Mouse (Mus musculus) CH12.LX (cell line): Measurements from ENCODE around the gene Acadvl. TPM values are rescaled to one million over a fixed set of nuclear protein-coding genes. Genes with fewer than 3 reads are reported as not detected.
A peak's percentile ranks its signal among the peaks of the same experiment; 100 is the strongest.

Source experiments
- DNase-seq: peaks from one replicate; pipeline ENCODE4 v3.0.0-alpha.2; 2013; ENCODE audit errors: extremely low read depth
- H3K27ac ChIP-seq: 2 replicates; pipeline ENCODE4 v1.5.1; 2012; ENCODE audit warnings: low read depth, mild to moderate bottlenecking, control low read depth, moderate library complexity; ENCODE audit not compliant: insufficient read depth
- H3K27me3 ChIP-seq: replicated peaks from 2 replicates; pipeline ENCODE3; 2012; ENCODE audit warnings: inconsistent platforms
- H3K36me3 ChIP-seq, 2 experiments: replicated peaks in 1 of 2; 2 replicates each; pipeline versions ENCODE3 to v1.6.1; 2012; ENCODE audit warnings: inconsistent platforms in 1 of 2, low read length in 1 of 2, mild to moderate bottlenecking in 1 of 2, mixed read lengths in 1 of 2, moderate library complexity in 1 of 2; ENCODE audit not compliant: control insufficient read depth in 1 of 2, insufficient read depth in 1 of 2
- H3K4me1 ChIP-seq, 2 experiments: 2 replicates each; pipeline ENCODE4 v1.6.1; 2012; ENCODE audit warnings: inconsistent platforms in 1 of 2, moderate library complexity in 1 of 2; ENCODE audit not compliant: insufficient read depth in 2 of 2, control insufficient read depth in 1 of 2
- H3K4me2 ChIP-seq: 2 replicates; pipeline ENCODE4 v1.6.1; 2012; ENCODE audit warnings: low read depth, mild to moderate bottlenecking, control low read depth; ENCODE audit not compliant: poor library complexity, insufficient read depth, severe bottlenecking
- H3K4me3 ChIP-seq, 3 experiments: fragments of 150-350 bp in 1 of 3; sonication (generic) in 1 of 3; replicated peaks in 1 of 3; 2 replicates each; pipeline versions ENCODE3 to v1.5.1; 2011 to 2012; ENCODE audit warnings: low read depth in 2 of 3, low read length in 2 of 3, mild to moderate bottlenecking in 2 of 3, moderate library complexity in 2 of 3, control low read depth in 1 of 3, improper control_type of control experiment in 1 of 3, inconsistent platforms in 1 of 3, mixed read lengths in 1 of 3; ENCODE audit not compliant: poor library complexity in 1 of 3
- H3K79me2 ChIP-seq: replicated peaks from 2 replicates; pipeline ENCODE4 v1.6.1; 2012; ENCODE audit warnings: mild to moderate bottlenecking, moderate library complexity; ENCODE audit not compliant: control insufficient read depth, poor library complexity, insufficient read depth, severe bottlenecking; ENCODE audit errors: extremely low read depth
- H3K9ac ChIP-seq: 2 replicates; pipeline ENCODE4 v1.6.1; 2012; ENCODE audit warnings: low read depth, mild to moderate bottlenecking, control low read depth, moderate library complexity; ENCODE audit not compliant: insufficient read depth
- H3K9me3 ChIP-seq: replicated peaks from 2 replicates; pipeline ENCODE3; 2012; ENCODE audit warnings: low read length, inconsistent platforms, mixed read lengths
- CHD1 ChIP-seq: IDR thresholded peaks from 2 replicates; pipeline ENCODE4 v1.6.1; 2012; ENCODE audit warnings: low read depth, low read length, improper control_type of control experiment, inconsistent platforms
- CHD2 ChIP-seq: IDR thresholded peaks from 2 replicates; pipeline ENCODE4 v1.6.1; 2011; ENCODE audit warnings: low read length, improper control_type of control experiment
- E2F4 ChIP-seq: IDR thresholded peaks from 2 replicates; pipeline ENCODE4 v1.6.1; 2011; ENCODE audit warnings: low read depth, low read length, improper control_type of control experiment; ENCODE audit not compliant: insufficient replicate concordance
- ETS1 ChIP-seq: conservative IDR thresholded peaks from 2 replicates; pipeline ENCODE4 v1.6.1; 2012; ENCODE audit warnings: low read depth, mild to moderate bottlenecking, inconsistent platforms, low read length, improper control_type of control experiment, moderate library complexity
- JUN ChIP-seq: IDR thresholded peaks from 2 replicates; pipeline ENCODE4 v1.6.1; 2011; ENCODE audit warnings: low read depth, mild to moderate bottlenecking, low read length, improper control_type of control experiment, moderate library complexity; ENCODE audit not compliant: insufficient read depth
- JUND ChIP-seq: conservative IDR thresholded peaks from 2 replicates; pipeline ENCODE4 v1.6.1; 2011; ENCODE audit warnings: low read depth, low read length, improper control_type of control experiment
- MAFK ChIP-seq: IDR thresholded peaks from 2 replicates; pipeline ENCODE4 v1.6.1; 2011; ENCODE audit warnings: low read length, improper control_type of control experiment; ENCODE audit not compliant: insufficient replicate concordance
- MAX ChIP-seq: IDR thresholded peaks from 2 replicates; pipeline ENCODE4 v1.6.1; 2011; ENCODE audit warnings: low read length, improper control_type of control experiment
- MEF2A ChIP-seq: IDR thresholded peaks from 2 replicates; pipeline ENCODE4 v1.6.1; 2014; ENCODE audit warnings: low read depth, mild to moderate bottlenecking, inconsistent platforms, low read length, improper control_type of control experiment, borderline replicate concordance
- NELFE ChIP-seq: IDR thresholded peaks from 2 replicates; pipeline ENCODE4 v1.6.1; 2011; ENCODE audit warnings: low read depth, low read length, improper control_type of control experiment
- NRF1 ChIP-seq: IDR thresholded peaks from 2 replicates; pipeline ENCODE4 v1.6.1; 2014; ENCODE audit warnings: low read depth, mild to moderate bottlenecking, inconsistent platforms, low read length, improper control_type of control experiment, moderate library complexity
- POLR2A ChIP-seq: IDR thresholded peaks from 2 replicates; pipeline ENCODE4 v1.6.1; 2011; ENCODE audit warnings: low read depth, mild to moderate bottlenecking, improper control_type of control experiment, low read length
- POLR2AphosphoS2 ChIP-seq: IDR thresholded peaks from 2 replicates; pipeline ENCODE4 v1.6.1; 2011; ENCODE audit warnings: low read depth, low read length, improper control_type of control experiment
- RAD21 ChIP-seq: IDR thresholded peaks from 2 replicates; pipeline ENCODE4 v1.6.1; 2011; ENCODE audit warnings: low read depth, mild to moderate bottlenecking, low read length, improper control_type of control experiment, moderate library complexity
- RCOR1 ChIP-seq: conservative IDR thresholded peaks from 2 replicates; pipeline ENCODE4 v1.6.1; 2012; ENCODE audit warnings: low read depth, mild to moderate bottlenecking, inconsistent platforms, low read length, improper control_type of control experiment
- SIN3A ChIP-seq: IDR thresholded peaks from 2 replicates; pipeline ENCODE4 v1.6.1; 2012; ENCODE audit warnings: low read length, improper control_type of control experiment, inconsistent platforms
- SMC3 ChIP-seq: IDR thresholded peaks from 2 replicates; pipeline ENCODE4 v1.6.1; 2011; ENCODE audit warnings: low read depth, low read length, improper control_type of control experiment
- UBTF ChIP-seq: IDR thresholded peaks from 2 replicates; pipeline ENCODE4 v1.6.1; 2012; ENCODE audit warnings: low read depth, mild to moderate bottlenecking, inconsistent platforms, low read length, improper control_type of control experiment, moderate library complexity
- ZC3H11A ChIP-seq: IDR thresholded peaks from 2 replicates; pipeline ENCODE4 v1.6.1; 2012; ENCODE audit warnings: low read depth, mild to moderate bottlenecking, inconsistent platforms, low read length, improper control_type of control experiment
- dilution Hi-C: fragments of 300-500 bp; cut with MboI; formaldehyde crosslinking; loops from 2 replicates; pipeline ENCODE4 v1.14.3; 2020; ENCODE audit warnings: low sequenced_read_pairs; ENCODE audit not compliant: extremely low pct_unique_long_range_greater_than_20kb, extremely low pct_ligation_motif_present
- in situ Hi-C: fragments of 300-500 bp; cut with MboI; formaldehyde crosslinking; loops from 3 replicates; pipeline ENCODE4 v1.14.3; 2019; ENCODE audit warnings: low sequenced_read_pairs, low pct_ligation_motif_present, low pct_unique_long_range_greater_than_20kb, mixed read lengths
- polyA plus RNA-seq: library from polyadenylated mRNA; unstranded; fragments of >175 nt; gene quantifications from 2 replicates; pipeline ENCODE4 v1.2.1, GENCODE M21; 2012; ENCODE audit warnings: low read depth; ENCODE audit not compliant: insufficient read length
- total RNA-seq, 2 experiments: library from RNA; depleted of rRNA; stranded (reverse); fragments of 300-350 nt in 1 of 2; fragments of >200 nt in 1 of 2; gene quantifications; 2 replicates each; pipeline ENCODE4 v1.2.3; 2012 to 2014

Gene Acadvl
- total and polyA plus RNA-seq, 3 experiments = 76.9 to 148 (median 81.8) TPM

DNA sequence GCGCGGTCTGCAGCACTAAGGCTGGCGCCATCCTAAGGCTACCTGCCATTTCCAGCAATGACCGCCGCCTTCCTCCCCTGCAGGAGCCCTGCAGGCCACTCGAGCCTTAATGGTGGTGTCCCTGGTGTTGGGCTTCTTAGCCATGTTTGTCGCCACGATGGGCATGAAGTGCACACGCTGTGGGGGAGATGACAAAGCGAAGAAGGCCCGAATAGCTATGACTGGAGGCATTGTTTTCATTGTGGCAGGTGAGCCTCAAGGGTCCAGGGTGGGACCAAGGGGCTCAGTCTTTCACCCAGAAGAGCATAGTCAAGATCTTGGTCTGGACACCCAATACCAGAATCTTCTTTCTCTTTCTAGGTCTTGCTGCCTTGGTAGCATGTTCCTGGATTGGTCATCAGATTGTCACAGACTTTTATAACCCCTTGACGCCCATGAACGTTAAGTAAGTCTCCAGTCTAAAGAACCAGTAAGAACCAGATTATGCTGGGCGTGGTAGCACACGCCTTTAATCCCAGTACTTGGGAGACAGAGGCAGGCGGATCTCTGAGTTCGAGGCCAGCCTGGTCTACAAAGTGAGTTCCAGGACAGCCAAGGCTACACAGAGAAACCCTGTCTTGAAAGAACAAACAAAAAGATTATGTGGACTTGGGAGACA is 48.2 kb downstream of the Acadvl start:
- TF ChIP-seq UBTF = no peak
- no peak for TF ChIP-seq NELFE
- no peak for TF ChIP-seq MEF2A
- peak; percentile 73 for TF ChIP-seq POLR2AphosphoS2
- TF ChIP-seq NRF1 = no peak
- 0 out of 2 replicates have a peak, but pooled peaks have one; percentile 12 for TF ChIP-seq CHD2
- TF ChIP-seq, all 38 proteins: peak for 2
- dilution Hi-C loops (no loop called here), in situ Hi-C loops (no loop called here)
- H3K4me2 ChIP-seq = no peak overlapping the region
- no peak overlapping the region for H3K27ac ChIP-seq
- H3K4me3 ChIP-seq = no peak overlapping the region
- H3K9ac ChIP-seq = no peak overlapping the region
- no peaks in the 10 kb centered on the region for H3K79me2 ChIP-seq
- no peak for DNase-seq
- peaks cover 24% of the 10 kb centered on the region for H3K9me3 ChIP-seq
- H3K27me3 ChIP-seq = no peaks in the 10 kb centered on the region
- peaks cover 19 to 36% of the 10 kb centered on the region in 2 experiments for H3K4me1 ChIP-seq
- peaks cover 14 to 35% of the 10 kb centered on the region in 2 experiments for H3K36me3 ChIP-seq

DNA sequence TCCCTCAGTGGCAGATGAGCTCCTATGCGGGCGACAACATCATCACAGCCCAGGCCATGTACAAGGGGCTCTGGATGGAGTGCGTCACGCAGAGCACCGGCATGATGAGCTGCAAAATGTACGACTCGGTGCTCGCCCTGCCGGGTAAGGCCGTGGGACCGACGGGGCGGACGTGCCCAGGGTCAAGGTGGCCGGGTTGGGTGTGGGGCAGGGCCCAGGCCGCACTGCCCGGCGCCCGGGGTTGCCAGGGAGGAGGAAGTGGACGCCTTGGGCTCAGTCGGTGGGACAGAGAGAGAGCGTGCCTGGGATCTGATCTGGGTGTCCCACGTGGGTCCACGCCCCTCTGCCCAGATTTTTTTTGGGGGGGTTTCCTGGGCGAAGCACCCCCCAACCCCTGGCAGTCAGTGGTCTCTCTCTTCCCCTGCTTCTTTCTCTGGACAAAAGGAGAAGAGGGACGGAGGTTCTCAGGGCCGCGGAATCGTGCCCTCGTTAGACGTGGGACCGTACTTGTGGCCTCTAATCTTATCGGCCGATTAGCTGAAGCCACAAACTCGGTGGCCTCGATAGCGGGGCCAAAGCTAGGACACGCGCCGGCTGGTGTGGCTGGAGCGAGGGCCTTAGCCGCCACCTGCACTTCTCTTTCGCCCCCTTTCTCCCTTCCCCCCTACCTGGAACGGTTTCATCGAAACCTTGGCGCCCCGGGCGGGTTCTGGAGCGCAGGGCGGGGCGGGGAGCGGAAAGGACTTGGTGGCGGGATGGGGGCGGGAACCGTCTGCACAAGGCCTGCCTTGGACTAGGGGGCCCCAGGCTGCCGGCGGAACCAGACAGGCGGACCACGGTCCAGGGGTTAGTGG is 49.0 kb downstream of the Acadvl start:
- Histone ChIP-seq H3K4me2 (no peak overlapping the region), H3K9ac (no peak overlapping the region), H3K36me3 (peaks cover 11 to 29% of the 10 kb centered on the region in 2 experiments), H3K4me3 (no peak overlapping the region), H3K27me3 (no peaks in the 10 kb centered on the region), H3K9me3 (peaks cover 24% of the 10 kb centered on the region), H3K27ac (no peak overlapping the region), H3K4me1 (peaks cover 19 to 35% of the 10 kb centered on the region in 2 experiments), H3K79me2 (no peaks in the 10 kb centered on the region)
- dilution Hi-C loops = no loop called here
- in situ Hi-C loops = no loop called here
- no peak for DNase-seq
- no peak for TF ChIP-seq SMC3
- TF ChIP-seq CHD1 = no peak
- no peak; the same call in 1 of the 2 replicates for TF ChIP-seq CHD2
- no peak for TF ChIP-seq RCOR1
- no peak for TF ChIP-seq ZC3H11A
- TF ChIP-seq MAX = no peak
- no peak for TF ChIP-seq JUN
- no peak for TF ChIP-seq MAFK
- TF ChIP-seq ETS1 = no peak
- TF ChIP-seq RAD21 = no peak
- no peak for TF ChIP-seq SIN3A
- no peak for TF ChIP-seq POLR2A
- TF ChIP-seq E2F4 = no peak
- TF ChIP-seq UBTF = no peak
- no peak for TF ChIP-seq JUND
